Mouse (Mus musculus): ENCODE measurements around the gene Tkt.

Tkt gene

DNA sequence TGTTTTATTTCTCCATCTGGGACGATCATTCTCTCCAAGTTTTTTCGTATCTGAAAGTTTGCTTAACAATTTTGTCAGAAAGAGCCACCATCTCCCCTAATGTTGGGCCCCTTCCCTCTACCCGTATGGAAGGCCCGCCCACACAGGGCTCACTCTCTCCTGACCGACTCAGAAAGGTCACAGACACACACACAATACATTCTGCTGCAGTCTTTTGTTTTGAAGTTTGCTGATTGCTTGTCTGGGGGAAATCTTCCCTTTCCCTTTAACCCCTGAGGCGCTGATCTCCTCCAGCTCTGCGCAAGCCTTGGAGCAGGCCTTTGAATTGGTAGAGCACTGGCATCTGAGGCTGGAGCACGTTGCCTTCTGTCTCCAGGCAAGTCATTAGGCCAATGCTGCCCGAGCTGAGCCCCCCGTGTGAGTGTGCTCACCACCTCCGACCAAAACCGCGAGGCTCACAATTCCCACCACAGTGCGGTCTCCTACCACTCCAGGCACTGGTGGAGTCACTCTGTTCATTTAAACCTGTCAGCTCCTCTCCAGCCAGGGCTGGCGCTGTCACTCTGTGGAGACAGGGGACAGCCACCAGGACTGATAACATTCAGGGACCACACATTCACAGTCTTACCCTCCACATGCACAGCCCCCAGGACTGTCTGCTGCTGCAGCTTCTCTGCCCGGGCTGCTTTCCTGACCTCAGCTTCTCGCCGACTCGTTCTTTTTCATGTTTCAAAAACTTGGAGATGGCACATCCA lies 36.5 kb downstream of the Tkt start:
- DNase-seq (ENCODE audit: low spot score in 2 of 2), result no peak

- no peak for DNase-seq (ENCODE audit: low spot score in 2 of 2)
Observed at GRCm38 (mm10) chr14:30585323-30585722, 37.2 kb downstream of the Tkt start.

GRCm38 (mm10) chr14:30586780-30587461 lies 38.8 kb downstream of the Tkt start:
- no peak for DNase-seq (ENCODE audit: low spot score in 2 of 2)

DNA sequence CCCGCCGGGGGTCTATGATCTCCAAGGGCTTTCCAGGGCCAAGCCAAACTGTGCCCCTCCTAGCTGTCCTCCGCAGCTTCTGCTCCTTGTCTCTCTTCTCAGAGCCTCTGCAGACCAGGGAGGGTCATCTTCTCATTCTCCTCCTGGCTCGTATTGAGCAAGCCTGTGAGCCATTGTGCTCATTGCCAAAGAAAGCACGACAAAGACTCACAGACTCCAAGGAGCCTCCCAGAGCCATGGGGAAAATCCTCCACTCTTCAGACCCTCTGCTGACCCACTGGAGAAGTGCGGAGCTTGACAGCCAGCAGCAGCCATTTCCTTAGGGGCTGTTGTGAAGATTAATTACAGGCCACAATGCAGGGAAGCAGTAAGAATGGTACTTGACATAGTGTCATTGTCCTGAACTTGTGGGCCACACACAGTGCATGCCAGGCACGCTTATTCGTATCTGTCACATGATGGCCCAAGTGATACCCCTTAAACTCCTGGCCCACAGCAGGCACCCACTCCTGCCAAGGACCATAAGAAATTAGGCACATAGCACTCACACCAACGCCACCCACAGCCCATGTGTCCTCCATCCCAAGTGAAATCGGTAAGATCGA lies 42.0 kb downstream of the Tkt start:
- no peak for DNase-seq (ENCODE audit: low spot score in 2 of 2)

GRCm38 (mm10) chr14:30590918-30591317 lies 42.8 kb downstream of the Tkt start:
- DNase-seq (ENCODE audit: low spot score in 2 of 2), result no peak

GRCm38 (mm10) chr14:30591417-30591816 lies 43.3 kb downstream of the Tkt start:
- peak in 1 of 2 experiments; percentile 62 for DNase-seq (ENCODE audit: low spot score in 2 of 2)

- DNase-seq (ENCODE audit: low spot score in 2 of 2), result peak in 1 of 2 experiments; percentile 49
Observed at GRCm38 (mm10) chr14:30593279-30594091, 45.3 kb downstream of the Tkt start.

DNA sequence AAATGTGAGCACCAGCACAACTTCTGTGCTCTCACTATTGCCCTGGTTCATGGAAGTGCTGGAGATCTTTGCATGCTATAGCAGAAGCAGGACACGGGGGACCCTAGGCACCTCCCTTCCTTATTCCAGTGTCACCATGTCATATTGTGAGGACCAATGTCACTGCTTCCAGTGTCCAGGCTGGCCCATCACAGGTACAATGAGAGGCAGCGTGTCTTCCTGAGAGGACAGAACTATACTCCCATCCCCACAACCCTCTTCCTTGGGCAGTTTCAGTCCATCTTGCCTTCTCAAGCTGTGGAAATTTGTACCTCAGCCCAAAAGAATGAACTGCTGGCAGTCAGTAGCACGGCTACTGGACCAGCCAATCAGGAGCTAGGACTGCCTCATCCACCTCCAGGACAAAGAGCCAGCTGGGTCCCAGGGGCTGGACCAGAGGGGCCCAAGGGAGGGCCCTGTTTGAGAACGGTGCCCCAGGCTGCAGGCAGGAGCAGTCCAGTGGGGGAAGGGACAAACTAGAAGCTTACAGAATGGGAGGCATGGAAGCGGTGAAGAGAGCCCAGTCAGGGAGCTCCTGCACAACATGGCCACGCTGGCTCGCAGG lies 46.0 kb downstream of the Tkt start:
- DNase-seq (ENCODE audit: low spot score in 2 of 2), result no peak

- DNase-seq (ENCODE audit: low spot score in 2 of 2), result no peak
Observed at GRCm38 (mm10) chr14:30595576-30596313, 47.6 kb downstream of the Tkt start.

GRCm38 (mm10) chr14:30596407-30596806 lies 48.2 kb downstream of the Tkt start:
- no peak for DNase-seq (ENCODE audit: low spot score in 2 of 2)

DNA sequence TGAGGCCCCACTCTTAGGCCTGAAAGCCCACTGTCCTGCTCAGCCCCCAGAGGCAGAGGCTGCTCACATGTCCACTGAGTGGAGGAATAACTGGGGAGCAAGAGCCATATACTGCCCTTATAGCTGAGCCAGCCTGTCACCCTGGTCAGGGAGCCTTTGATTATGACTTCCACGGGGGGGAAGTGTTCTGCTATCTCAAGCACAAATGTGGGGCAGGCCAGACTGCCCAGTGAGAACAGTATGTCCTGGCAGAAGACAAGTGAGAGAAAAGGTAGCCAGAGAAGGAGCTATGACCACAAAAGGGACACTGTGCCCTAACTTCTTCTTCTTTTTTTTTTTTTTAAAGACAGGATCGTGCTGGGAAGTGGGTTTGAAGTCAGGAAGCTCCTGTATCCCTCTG lies 49.0 kb downstream of the Tkt start:
- DNase-seq (ENCODE audit: low spot score in 2 of 2), result no peak

GRCm38 (mm10) chr14:30606817-30607216 lies 58.7 kb downstream of the Tkt start:
- no peak for DNase-seq (ENCODE audit: low spot score in 2 of 2)

GRCm38 (mm10) chr14:30607696-30608095 lies 59.5 kb downstream of the Tkt start:
- no peak for DNase-seq (ENCODE audit: low spot score in 2 of 2)

GRCm38 (mm10) chr14:30608176-30608575 lies 60.0 kb downstream of the Tkt start:
- DNase-seq (ENCODE audit: low spot score in 2 of 2), result no peak

DNA sequence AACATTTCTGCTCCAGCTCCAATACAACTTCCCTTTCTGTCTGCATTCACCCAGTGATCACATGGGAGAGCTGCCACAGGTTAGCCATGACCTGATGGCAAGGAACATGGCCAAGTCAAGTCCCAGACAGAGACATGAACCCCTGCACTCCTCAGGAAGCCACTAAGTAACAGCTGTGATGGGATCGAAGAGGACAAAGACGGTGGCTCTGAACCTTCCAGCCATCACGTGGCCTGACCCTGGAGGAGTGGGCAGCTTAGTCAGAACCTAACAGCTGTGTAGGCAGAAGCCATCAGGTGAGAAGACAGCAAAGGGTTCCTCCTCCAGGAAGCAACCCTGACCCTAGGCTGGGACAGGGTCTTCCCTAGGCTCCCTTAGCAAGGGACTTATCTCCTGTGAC lies 61.3 kb downstream of the Tkt start:
- no peak for DNase-seq (ENCODE audit: low spot score in 2 of 2)

DNA sequence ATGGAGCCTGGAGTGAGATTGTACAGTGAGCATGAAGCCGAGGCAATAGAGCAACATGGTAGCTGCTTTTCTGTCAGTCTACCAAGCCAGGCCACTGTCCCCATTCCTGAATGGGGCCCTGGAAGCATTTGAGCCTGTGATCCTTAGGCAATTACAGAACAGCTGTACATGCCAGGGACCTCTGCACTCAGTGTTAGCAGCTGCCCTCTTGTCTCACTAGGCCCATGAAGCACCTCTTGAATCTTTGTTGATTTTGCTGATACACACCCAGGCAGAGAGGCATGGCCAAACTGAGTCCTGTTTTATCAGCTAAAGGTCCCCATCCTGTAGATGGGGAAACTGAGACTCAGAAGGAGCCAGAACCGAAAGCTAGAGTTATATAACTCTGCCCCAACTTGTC lies 62.1 kb downstream of the Tkt start:
- no peak for DNase-seq (ENCODE audit: low spot score in 2 of 2)

DNA sequence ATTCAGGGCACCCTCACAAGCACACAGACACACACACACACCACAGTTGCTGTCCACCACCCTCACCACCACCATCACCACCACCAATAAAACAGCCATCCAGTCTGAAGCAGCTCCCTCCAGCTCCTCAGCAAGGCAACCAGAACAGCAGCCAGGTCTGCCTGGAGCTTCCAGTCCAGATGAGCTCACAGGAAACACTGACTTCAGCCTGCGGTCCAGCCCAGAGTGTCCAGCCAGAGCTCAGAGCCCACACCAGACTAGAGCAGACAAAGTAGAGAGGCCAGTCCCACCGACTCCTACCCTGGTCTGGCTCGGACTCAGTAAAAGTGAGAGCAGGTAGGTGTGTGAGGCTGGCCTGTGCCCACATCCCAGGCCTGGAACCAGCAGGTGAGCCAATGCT lies 62.8 kb downstream of the Tkt start:
- no peak for DNase-seq (ENCODE audit: low spot score in 2 of 2)

DNA sequence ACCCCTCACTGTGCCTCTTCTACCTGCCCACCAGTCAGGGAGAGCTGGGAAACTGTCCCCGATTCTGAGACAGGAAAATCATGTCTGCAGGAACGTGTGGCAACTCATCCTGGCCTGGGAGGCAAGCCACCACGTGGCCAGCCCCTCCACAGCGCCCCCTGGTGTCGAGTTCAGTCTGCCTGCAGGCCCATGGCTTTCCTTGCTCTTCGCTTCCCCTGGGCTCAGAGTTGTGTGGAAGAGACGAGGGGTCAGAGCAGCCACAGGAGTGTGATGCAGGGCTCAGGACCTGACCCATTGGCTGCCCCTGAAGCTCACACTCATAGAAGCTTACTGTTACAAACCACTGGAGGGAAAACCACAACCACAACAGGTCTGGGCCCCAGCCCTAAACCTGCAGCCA lies 64.4 kb downstream of the Tkt start:
- DNase-seq (ENCODE audit: low spot score in 2 of 2), result no peak

DNA sequence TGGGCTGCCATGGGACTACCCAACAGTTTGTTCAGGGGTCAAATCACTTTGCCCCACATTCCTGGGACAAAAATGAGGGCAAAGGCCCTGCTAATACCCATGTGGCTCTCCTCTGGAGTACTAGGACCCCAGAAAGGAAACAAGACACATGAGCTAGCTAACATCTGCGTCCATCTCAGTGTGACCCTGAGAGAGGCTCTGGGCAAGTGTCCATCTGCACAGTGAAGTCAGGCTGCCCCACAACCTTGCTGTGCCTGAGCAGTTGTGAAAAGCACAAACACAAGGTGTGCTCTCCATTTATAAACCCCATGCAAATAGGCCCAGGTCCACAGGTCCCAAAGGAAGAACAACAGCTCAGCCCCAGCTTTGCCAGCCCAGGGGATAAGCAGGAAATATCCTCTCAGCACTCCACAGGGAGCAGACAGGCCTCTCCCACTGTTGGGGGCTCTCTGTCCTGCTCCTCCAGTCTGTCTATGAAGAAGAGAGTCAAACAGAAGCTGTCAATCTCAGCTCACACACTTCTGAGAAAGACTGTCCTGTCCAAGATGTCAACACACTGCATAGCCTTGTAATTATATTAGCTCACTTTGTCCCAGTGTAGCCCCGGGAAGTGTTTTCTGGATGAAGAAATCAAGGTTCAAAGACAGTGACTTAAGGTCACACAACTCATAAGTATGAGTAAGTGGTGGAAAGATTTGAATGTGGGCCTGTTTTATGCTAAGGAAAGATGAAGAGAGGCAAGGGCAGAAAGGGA lies 65.0 kb downstream of the Tkt start:
- no peak for DNase-seq (ENCODE audit: low spot score in 2 of 2)

DNA sequence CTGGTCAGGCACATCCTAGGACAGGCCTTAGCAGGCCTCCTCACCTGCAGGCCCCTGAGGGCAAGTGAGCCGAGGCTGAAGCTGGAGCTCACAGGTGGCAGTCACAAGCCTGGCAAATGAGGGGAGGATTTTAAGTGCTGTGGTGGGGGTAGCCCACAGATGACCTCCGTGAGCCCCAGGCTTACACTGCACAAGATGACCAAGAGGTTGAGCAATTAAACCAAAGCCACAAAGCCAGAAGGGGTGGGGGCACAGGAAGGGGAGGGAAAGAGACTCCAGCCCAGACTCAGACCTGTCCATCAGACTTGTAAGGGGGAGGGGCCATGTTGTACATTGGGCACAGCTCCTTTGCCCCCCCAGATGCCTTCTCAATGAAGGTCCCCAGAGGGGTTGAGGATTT lies 68.6 kb downstream of the Tkt start:
- no peak for DNase-seq (ENCODE audit: low spot score in 2 of 2)
